Mouse (Mus musculus) gastrocnemius, adult 2 months (tissue): Measurements from ENCODE around the gene Gatd1. TPM values are rescaled to one million over a fixed set of nuclear protein-coding genes. Genes with fewer than 3 reads are reported as not detected.
"Not testable (repeated sequence)": the region's sequence is repeated elsewhere in the genome, so short reads cannot be mapped to it uniquely, and the experiment has no call there.

Experiments used
- DNase-seq: peaks from one replicate; pipeline ENCODE4 v3.0.0; 2022
- H3K27ac ChIP-seq: fragments of 200-600 bp; 2 replicates; pipeline ENCODE4 v1.8.1; 2022; ENCODE audit warnings: mild to moderate bottlenecking
- H3K4me3 ChIP-seq: fragments of 200-600 bp; 2 replicates; pipeline ENCODE4 v1.8.1; 2022; ENCODE audit warnings: mild to moderate bottlenecking, moderate library complexity
- CTCF ChIP-seq: fragments of 200-600 bp; IDR thresholded peaks from 2 replicates; pipeline ENCODE4 v1.8.1; 2022; ENCODE audit warnings: antibody characterized with exemption, mild to moderate bottlenecking, moderate library complexity
- intact Hi-C: fragments of 180-260 bp; cut with DNase I; formaldehyde crosslinking; loops from one replicate; pipeline ENCODE4 v1.15.1; 2025
- total RNA-seq, 2 experiments: library from RNA; stranded (reverse); gene quantifications; 2 replicates each; pipeline ENCODE4 v1.2.3; 2021

The Gatd1 gene
- total RNA-seq, 2 experiments from 2014 or later: 5.5 to 8.3 TPM

DNA sequence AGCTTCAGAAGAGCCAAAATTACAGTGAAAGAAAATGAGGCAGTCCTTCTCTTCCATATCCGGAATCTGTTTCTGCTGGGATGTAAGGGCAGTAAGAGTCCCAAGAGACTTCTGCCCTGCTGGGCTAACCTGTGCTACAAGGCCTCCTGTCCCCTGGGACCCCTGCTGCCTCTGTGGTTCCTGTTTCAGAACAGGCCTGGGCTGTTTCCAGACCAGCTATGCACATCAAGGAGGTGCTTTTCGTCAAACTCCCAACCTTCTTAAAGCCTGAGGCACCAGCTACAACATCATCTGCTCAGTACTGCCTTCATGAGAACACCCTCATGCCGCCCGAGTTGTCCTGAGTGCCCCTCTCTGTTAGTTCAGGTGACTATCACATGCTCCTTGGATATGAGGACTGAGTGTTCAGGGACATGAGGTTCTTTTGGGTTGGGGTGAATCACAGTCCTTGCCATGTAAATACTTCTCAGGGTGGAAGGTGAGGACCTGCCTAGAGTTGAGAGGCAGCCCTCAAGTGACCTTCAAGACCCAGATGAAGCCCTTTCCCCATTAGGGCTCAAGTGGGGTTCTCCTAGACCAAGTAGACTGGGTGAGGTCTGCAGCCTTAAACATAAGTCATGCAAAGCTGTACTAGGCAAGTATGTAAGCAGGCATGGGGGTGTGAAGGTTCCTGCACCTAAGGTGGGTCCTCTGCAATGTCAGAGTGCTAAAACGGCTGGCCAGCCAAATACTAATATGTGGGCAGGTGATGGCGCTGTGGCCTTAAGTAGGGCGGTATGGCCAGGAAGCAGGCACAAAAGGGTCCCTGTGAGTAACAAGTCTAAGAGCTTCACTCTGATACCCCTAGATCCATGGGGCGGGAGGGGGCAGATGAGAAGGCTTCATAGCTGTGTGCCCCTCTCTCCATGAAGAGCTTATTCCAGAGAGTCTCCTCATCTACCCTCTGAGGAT is 4.1 kb upstream of the Gatd1 start:
- H3K4me3 ChIP-seq: no peak overlapping the region
- no peak for DNase-seq
- H3K27ac ChIP-seq: no peak overlapping the region
- intact Hi-C loops: no loop called here
- no peak; the same call in 1 of the 2 replicates for TF ChIP-seq CTCF

GRCm38 (mm10) chr7:141416144-141416841 is 2.4 kb upstream of the Gatd1 start:
- intact Hi-C loops: no loop called here
- TF ChIP-seq CTCF: no peak
- no peak overlapping the region for H3K4me3 ChIP-seq
- no peak for DNase-seq
- H3K27ac ChIP-seq: no peak overlapping the region

- H3K27ac ChIP-seq: peak overlapping the region; percentile 93
- intact Hi-C loops: loop anchor here (5.0 kb wide), 1 partner anchor 44 kb away; the partner anchor contains the start of gene Pnpla2
- DNase-seq: no peak
- peak overlapping the region; percentile 82 for H3K4me3 ChIP-seq
- TF ChIP-seq CTCF: no peak
Observed at GRCm38 (mm10) chr7:141413331-141413730, 605 bp downstream of the Gatd1 start.

DNA sequence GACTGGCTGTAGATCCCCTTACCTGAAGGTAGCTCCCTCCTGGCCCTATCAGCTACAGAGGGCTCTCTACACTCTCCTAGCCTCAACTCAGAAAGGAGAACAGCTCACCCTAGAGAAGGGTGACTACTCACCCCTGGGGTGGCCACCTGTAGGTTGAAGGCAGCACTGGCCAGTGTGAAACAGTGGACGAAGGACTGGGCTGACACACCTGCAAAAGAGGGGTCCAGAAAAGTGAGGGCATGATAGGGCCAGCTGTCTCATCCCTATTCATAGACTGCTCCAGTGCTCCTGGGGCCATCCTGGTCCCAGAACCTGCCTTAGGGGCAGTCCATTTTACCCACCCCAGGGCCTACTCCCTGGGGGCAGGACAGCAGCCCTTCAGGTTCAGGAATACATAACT is 2.3 kb downstream of the Gatd1 start:
- no peak overlapping the region for H3K27ac ChIP-seq

DNA sequence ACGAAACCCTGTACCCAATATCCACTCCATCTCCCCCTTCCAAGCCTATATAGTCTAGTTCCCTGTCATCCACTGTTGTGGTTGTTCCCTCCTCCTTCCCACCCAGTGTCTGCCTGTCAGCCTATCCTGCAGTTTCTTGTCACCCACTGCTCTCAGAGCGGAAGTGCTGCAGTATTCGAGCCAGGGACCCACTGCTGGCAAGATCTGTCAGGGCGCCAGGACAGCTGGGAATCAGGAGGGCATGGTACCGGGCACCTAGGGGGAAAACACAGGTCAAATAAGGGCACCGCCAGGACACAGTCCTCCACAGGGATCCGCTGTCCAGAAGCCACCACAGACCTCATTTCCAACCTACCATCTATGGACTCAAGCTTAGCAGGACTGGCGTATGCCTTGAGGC is 3.3 kb downstream of the Gatd1 start:
- intact Hi-C loops: loop anchor here (5.0 kb wide), 1 partner anchor 47 kb away; the partner anchor contains the start of gene Pnpla2
- DNase-seq: no peak
- Histone ChIP-seq H3K4me3 (no peak overlapping the region), H3K27ac (no peak overlapping the region)
- TF ChIP-seq CTCF: no peak

More for the DNA sequence above, 2.3 kb downstream of the Gatd1 start:
- intact Hi-C loops: loop anchor here (5.0 kb wide), 1 partner anchor 46 kb away; the partner anchor contains the start of gene Pnpla2
- no peak for DNase-seq
- H3K4me3 ChIP-seq: no peak overlapping the region
- TF ChIP-seq CTCF: no peak

DNA sequence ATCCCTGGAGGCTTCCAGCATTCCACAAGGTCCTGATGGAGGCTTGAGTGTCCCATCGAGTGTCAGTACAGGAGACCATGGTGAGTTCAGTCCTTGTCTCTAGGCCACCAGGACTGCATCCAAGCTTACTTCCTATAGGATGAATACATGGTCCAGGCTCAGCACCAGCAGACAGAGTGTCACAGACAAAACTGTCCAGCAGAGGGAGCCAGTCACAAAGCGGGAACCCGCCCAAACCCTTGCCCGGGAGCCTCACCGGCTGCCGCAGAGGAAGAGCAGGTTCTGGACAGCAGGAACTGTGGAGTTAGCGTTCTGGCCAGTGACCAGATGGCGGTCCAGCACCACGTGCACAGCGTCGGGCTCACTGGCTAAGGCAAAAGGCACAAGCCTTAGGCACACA is 5.1 kb downstream of the Gatd1 start:
- Histone ChIP-seq H3K27ac (peak overlapping the region; percentile 46; the same call in 1 of the 2 replicates), H3K4me3 (no peak overlapping the region)
- TF ChIP-seq CTCF: no peak; the same call in 1 of the 2 replicates
- DNase-seq: peak; percentile 90
- intact Hi-C loops: loop anchor here (1.0 to 2.0 kb wide), 2 partner anchors 28 to 116 kb away; partner anchors contain the start of gene Slc25a22

DNA sequence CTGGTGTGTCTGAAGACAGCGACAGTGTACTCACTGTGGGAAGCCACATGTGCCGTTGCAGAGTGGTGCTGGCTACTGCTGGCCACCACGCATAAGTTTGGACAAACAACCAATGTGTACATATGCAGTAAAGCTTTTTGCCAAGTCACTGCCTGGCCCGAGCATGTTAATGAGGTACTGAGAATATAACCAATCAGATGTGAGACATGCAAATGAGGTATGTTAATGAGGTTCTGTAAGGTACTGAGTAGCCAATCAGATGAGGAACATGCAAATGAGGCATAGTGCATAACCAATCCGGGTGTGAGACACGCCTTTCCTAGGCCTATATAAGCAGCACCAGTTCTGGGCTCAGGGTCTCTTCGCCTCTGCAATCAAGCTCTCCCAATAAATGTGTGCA is 6.3 kb downstream of the Gatd1 start:
- H3K4me3 ChIP-seq, DNase-seq, H3K27ac ChIP-seq: not testable (repeated sequence)
- intact Hi-C loops: loop anchor here (2.0 kb wide), 1 partner anchor 117 kb away; no protein-coding TSS in a partner anchor

DNA sequence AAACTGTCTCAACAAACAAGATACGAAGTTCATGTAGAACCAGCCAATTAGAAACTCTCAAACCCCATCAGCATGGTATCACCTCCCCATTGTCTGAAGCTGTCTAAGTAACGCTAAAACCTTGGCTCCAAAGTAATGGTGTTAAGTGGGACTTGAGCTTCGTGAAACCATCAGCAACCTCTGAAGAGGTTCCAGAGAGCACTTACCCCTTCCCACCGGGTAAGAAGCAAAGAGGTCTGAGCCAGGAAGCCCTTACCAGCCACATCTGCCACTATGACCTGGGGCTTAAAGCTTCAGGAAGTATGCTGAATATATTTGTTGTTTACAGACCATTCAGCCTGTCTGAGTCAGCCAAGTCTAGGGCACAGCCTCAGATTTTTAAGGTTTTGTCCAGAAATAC is 8.5 kb downstream of the Gatd1 start:
- Histone ChIP-seq H3K4me3 (no peak overlapping the region), H3K27ac (no peak overlapping the region)
- intact Hi-C loops: no loop called here
- no peak for DNase-seq
- no peak for TF ChIP-seq CTCF

GRCm38 (mm10) chr7:141403305-141403704 is 10.6 kb downstream of the Gatd1 start:
- intact Hi-C loops: no loop called here
- Histone ChIP-seq H3K4me3 (no peak overlapping the region), H3K27ac (no peak overlapping the region)
- peak; percentile 74 for TF ChIP-seq CTCF
- peak; percentile 65 for DNase-seq

DNA sequence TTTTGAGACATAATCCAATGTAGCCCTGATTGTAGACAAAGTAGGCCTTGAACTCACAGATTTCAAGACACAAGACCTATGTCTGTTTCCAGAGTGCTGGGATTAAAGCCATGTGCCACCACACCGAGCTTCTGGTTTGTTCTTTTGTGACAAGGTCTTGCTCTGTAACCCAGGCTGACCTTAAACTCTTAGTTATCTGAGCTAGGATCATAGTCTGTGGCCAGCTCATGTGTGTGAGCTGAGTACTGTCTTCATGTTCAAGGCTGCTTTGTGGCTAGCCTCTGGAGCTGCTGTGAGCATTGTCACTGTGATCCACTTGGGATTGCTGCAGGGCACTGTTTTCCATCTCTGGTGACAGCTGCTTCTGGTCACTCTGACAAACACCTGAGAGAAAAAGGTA is 18.6 kb downstream of the Gatd1 start:
- intact Hi-C loops: loop anchor here (5.0 kb wide), 1 partner anchor 142 kb away; the partner anchor contains the start of gene Chid1
- DNase-seq: no peak
- no peak overlapping the region for H3K27ac ChIP-seq
- H3K4me3 ChIP-seq: no peak overlapping the region
- TF ChIP-seq CTCF: no peak

DNA sequence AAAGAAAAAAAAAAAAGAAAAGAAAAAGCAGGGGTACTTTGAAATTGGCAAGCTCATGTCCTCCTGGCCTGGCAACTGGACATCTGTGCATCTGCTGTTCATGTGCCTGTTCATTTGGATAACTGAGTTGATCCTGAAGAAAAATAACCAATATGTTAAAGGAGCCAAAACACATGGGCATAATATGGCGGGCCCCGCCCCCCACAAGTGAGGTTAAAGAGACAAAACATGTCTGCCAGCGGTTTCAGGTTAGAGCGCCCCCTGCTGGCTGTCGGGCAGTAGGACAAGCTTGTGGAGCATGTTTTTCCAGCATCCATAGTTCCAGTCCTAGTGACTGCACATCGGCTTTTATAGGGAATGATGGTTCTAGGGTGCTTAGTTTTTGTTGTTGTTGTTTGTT is 19.2 kb downstream of the Gatd1 start:
- peak; percentile 86 for TF ChIP-seq CTCF
- no peak overlapping the region for H3K27ac ChIP-seq
- intact Hi-C loops: loop anchor here (5.0 kb wide), 1 partner anchor 143 kb away; the partner anchor contains the start of gene Chid1

GRCm38 (mm10) chr7:141394158-141394557 is 19.8 kb downstream of the Gatd1 start:
- Histone ChIP-seq H3K4me3 (no peak overlapping the region), H3K27ac (no peak overlapping the region)
- no peak for DNase-seq
- intact Hi-C loops: no loop called here
- no peak for TF ChIP-seq CTCF

More for the DNA sequence above, 19.2 kb downstream of the Gatd1 start:
- no peak overlapping the region for H3K4me3 ChIP-seq
- DNase-seq: peak; percentile 67
